Mouse (Mus musculus): ENCODE measurements around the gene Card14. TPM values are rescaled to one million over a fixed set of nuclear protein-coding genes. Genes with fewer than 3 reads are reported as not detected.
A peak's percentile ranks its signal among the peaks of the same experiment; 100 is the strongest.

The Card14 gene
- total RNA-seq, 1 experiment = 0.22 TPM

- Histone ChIP-seq H3K9ac (ENCODE audit: insufficient read depth, low read depth, low read length, poor library complexity, severe bottlenecking) (peak overlapping the region; percentile 58), H3K36me3 (ENCODE audit: control insufficient read depth, insufficient read depth, low read length, poor library complexity, severe bottlenecking) (no peaks in the 10 kb centered on the region), H3K4me3 (ENCODE audit: insufficient read depth in 1 of 2, low read depth in 1 of 2, low read length in 2 of 2, poor library complexity in 1 of 2, severe bottlenecking in 1 of 2) (peak overlapping the region; percentile 60 to 63), H3K27ac (ENCODE audit: insufficient read depth, low read depth, low read length, poor library complexity, severe bottlenecking) (no peak overlapping the region), H3K4me1 (ENCODE audit: control insufficient read depth in 2 of 2, insufficient read depth in 2 of 2, low read length in 2 of 2, poor library complexity in 1 of 2) (peaks cover 1 to 28% of the 10 kb centered on the region in 2 experiments; a peak in 2 of 4 replicates), H3K9me3 (ENCODE audit: control insufficient read depth, insufficient read depth, low read depth, low read length) (no peaks in the 10 kb centered on the region)
- no peak for DNase-seq (ENCODE audit: low read depth, low spot score)
- in situ Hi-C loops (cut with MboI; ENCODE audit: low sequenced_read_pairs in 2 of 2, unreplicated experiment in 2 of 2) = no loop called here
- TF ChIP-seq CHD2 (IDR thresholded peaks at IDR 0.05; ENCODE audit: low read depth, low read length) (peak; percentile 63; the same call in 1 of the 2 replicates), MAFK (IDR thresholded peaks at IDR 0.05; ENCODE audit: insufficient read depth, low read depth, low read length) (no peak)
Measured at GRCm38 (mm10) chr11:119389851-119390270, 82.3 kb downstream of the Card14 start.

DNA sequence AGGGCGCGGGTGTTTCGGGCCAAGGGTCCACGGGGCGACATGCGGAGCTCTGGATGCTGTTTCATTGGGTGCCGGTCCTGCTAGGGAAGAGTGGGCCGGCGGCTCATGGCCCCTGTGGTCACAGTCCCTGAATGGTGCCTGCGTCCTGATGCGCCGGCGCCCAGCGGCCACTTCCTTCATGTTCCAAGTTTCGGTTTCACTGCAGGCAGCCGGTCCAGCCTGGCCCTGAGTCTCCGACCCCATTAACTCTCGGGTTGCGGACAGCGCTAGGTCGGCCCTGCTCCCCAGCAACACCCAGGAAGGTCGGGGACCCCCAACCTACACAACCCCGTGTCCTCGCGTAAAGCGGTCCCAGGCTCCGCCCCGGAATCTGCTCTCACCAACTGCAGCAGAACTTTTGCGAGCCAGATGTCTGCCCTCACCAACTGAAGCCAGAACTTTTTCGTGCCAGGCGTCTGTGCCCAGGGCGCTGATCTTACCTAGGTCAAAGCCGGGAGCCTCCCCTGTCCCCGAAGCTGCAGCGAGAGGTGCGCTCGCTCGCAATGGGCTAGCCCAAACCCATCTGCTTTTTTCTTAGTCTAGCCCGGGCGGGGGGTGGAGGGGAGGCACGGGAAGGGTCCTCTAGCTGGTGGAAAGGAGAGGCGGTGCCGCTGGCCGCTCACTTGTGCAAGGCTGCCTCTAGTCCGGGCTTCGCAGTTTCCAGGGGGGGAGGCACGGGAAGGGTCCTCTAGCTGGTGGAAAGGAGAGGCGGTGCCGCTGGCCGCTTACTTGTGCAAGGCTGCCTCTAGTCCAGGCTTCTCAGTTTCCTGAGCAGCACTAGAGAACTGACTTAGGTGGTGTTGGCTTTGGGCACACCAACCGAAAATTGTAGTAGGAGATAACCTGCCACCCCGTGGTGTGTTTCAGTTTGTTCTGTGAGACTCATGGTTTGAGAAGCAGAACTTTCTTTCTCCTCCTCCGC is 83.0 kb downstream of the Card14 start:
- Histone ChIP-seq H3K4me1 (ENCODE audit: control insufficient read depth in 2 of 2, insufficient read depth in 2 of 2, low read length in 2 of 2, poor library complexity in 1 of 2) (peaks cover 4 to 31% of the 10 kb centered on the region in 2 experiments; a peak in 2 of 4 replicates), H3K4me3 (ENCODE audit: insufficient read depth in 1 of 2, low read depth in 1 of 2, low read length in 2 of 2, poor library complexity in 1 of 2, severe bottlenecking in 1 of 2) (peak overlapping the region; percentile 60 to 63), H3K9ac (ENCODE audit: insufficient read depth, low read depth, low read length, poor library complexity, severe bottlenecking) (peak overlapping the region; percentile 58), H3K27ac (ENCODE audit: insufficient read depth, low read depth, low read length, poor library complexity, severe bottlenecking) (no peak overlapping the region), H3K9me3 (ENCODE audit: control insufficient read depth, insufficient read depth, low read depth, low read length) (no peaks in the 10 kb centered on the region), H3K36me3 (ENCODE audit: control insufficient read depth, insufficient read depth, low read length, poor library complexity, severe bottlenecking) (no peaks in the 10 kb centered on the region)
- in situ Hi-C loops (cut with MboI; ENCODE audit: low sequenced_read_pairs in 2 of 2, unreplicated experiment in 2 of 2) = no loop called here
- TF ChIP-seq ZNF384 (IDR thresholded peaks at IDR 0.05; ENCODE audit: low read depth, low read length) (no peak), MAFK (IDR thresholded peaks at IDR 0.05; ENCODE audit: insufficient read depth, low read depth, low read length) (no peak), CHD2 (IDR thresholded peaks at IDR 0.05; ENCODE audit: low read depth, low read length) (no peak), HCFC1 (IDR thresholded peaks at IDR 0.05; ENCODE audit: borderline replicate concordance, insufficient read depth, low read length) (no peak), ZC3H11A (IDR thresholded peaks at IDR 0.05; ENCODE audit: borderline replicate concordance, low read depth, low read length) (no peak)
- DNase-seq (ENCODE audit: low read depth, low spot score) = no peak

- Histone ChIP-seq H3K9me3 (ENCODE audit: control insufficient read depth, insufficient read depth, low read depth, low read length) (no peaks in the 10 kb centered on the region), H3K9ac (ENCODE audit: insufficient read depth, low read depth, low read length, poor library complexity, severe bottlenecking) (no peak overlapping the region), H3K4me3 (ENCODE audit: insufficient read depth in 1 of 2, low read depth in 1 of 2, low read length in 2 of 2, poor library complexity in 1 of 2, severe bottlenecking in 1 of 2) (peak overlapping the region; percentile 1 to 15; a peak in 2 of 4 replicates), H3K4me1 (ENCODE audit: control insufficient read depth in 2 of 2, insufficient read depth in 2 of 2, low read length in 2 of 2, poor library complexity in 1 of 2) (peaks cover 10 to 39% of the 10 kb centered on the region in 2 experiments; a peak in 3 of 4 replicates), H3K36me3 (ENCODE audit: control insufficient read depth, insufficient read depth, low read length, poor library complexity, severe bottlenecking) (no peaks in the 10 kb centered on the region), H3K27ac (ENCODE audit: insufficient read depth, low read depth, low read length, poor library complexity, severe bottlenecking) (no peak overlapping the region)
- TF ChIP-seq HCFC1 (IDR thresholded peaks at IDR 0.05; ENCODE audit: borderline replicate concordance, insufficient read depth, low read length) (no peak), CHD2 (IDR thresholded peaks at IDR 0.05; ENCODE audit: low read depth, low read length) (no peak), ZNF384 (IDR thresholded peaks at IDR 0.05; ENCODE audit: low read depth, low read length) (no peak), ZC3H11A (IDR thresholded peaks at IDR 0.05; ENCODE audit: borderline replicate concordance, low read depth, low read length) (no peak), MAFK (IDR thresholded peaks at IDR 0.05; ENCODE audit: insufficient read depth, low read depth, low read length) (no peak)
- DNase-seq (ENCODE audit: low read depth, low spot score) = no peak
- in situ Hi-C loops (cut with MboI; ENCODE audit: low sequenced_read_pairs in 2 of 2, unreplicated experiment in 2 of 2) = no loop called here
Measured at GRCm38 (mm10) chr11:119391386-119392000, 83.9 kb downstream of the Card14 start.

DNA sequence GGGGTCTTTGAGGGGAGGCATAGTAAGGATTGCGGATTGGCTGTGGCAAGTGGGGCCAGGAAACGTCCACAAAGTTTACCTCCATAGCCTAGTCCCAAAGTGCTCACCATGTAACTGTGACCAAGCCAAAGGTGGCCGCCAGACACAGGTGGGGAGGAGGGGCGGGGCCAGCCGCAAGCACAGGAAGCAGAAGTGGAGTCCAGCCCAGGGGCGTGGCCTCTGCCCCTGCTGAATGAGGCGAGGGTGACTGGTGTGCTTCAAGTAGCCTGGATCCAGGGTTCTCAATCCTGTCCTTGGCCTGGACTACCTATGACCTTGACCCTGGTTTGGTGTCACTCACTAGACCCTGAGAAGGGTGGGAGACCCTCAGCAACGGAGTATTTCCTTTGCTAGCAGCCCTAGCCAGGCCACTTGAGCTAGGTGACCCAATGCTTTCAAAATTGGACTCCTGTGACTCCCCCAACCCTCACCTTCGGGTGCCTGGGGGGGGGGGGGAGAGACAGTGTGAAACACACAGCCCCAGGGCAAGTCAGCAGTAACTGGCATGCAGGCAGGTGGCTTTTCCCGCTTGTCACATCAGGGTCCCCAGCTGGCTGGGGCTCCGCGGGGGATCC is 84.5 kb downstream of the Card14 start:
- DNase-seq (ENCODE audit: low read depth, low spot score) = peak; percentile 85
- in situ Hi-C loops (cut with MboI; ENCODE audit: low sequenced_read_pairs in 2 of 2, unreplicated experiment in 2 of 2) = no loop called here
- no peak overlapping the region for H3K9ac ChIP-seq (ENCODE audit: insufficient read depth, low read depth, low read length, poor library complexity, severe bottlenecking)
- H3K4me3 ChIP-seq (ENCODE audit: insufficient read depth in 1 of 2, low read depth in 1 of 2, low read length in 2 of 2, poor library complexity in 1 of 2, severe bottlenecking in 1 of 2) = peak overlapping the region; percentile 1 to 15; a peak in 2 of 4 replicates
- H3K4me1 ChIP-seq (ENCODE audit: control insufficient read depth in 2 of 2, insufficient read depth in 2 of 2, low read length in 2 of 2, poor library complexity in 1 of 2) = peaks cover 15 to 42% of the 10 kb centered on the region in 2 experiments
- no peaks in the 10 kb centered on the region for H3K36me3 ChIP-seq (ENCODE audit: control insufficient read depth, insufficient read depth, low read length, poor library complexity, severe bottlenecking)
- peak overlapping the region; percentile 24; the same call in 1 of the 2 replicates for H3K27ac ChIP-seq (ENCODE audit: insufficient read depth, low read depth, low read length, poor library complexity, severe bottlenecking)
- TF ChIP-seq HCFC1 (IDR thresholded peaks at IDR 0.05; ENCODE audit: borderline replicate concordance, insufficient read depth, low read length) (no peak), ZNF384 (IDR thresholded peaks at IDR 0.05; ENCODE audit: low read depth, low read length) (no peak), MAFK (IDR thresholded peaks at IDR 0.05; ENCODE audit: insufficient read depth, low read depth, low read length) (no peak), CHD2 (IDR thresholded peaks at IDR 0.05; ENCODE audit: low read depth, low read length) (no peak), ZC3H11A (IDR thresholded peaks at IDR 0.05; ENCODE audit: borderline replicate concordance, low read depth, low read length) (no peak)
- H3K9me3 ChIP-seq (ENCODE audit: control insufficient read depth, insufficient read depth, low read depth, low read length) = no peaks in the 10 kb centered on the region
